Mouse (Mus musculus) intestine, embryonic 15.5 days (tissue): ENCODE measurements around the gene Rarb. TPM values are rescaled to one million over a fixed set of nuclear protein-coding genes. Genes with fewer than 3 reads are reported as not detected.

ENCODE experiments used
- ATAC-seq: fragments of 200-750 bp; cut with Nextera tagmentation; 2 replicates; pipeline ENCODE4 v1.8.0; 2017; ENCODE audit warnings: moderate TSS enrichment, moderate library complexity
- H3K27ac ChIP-seq: fragments of 300-500 bp; sonication (generic); 2 replicates; pipeline ENCODE4 v1.5.1; 2015; ENCODE audit warnings: mild to moderate bottlenecking, inconsistent platforms
- H3K27me3 ChIP-seq: fragments of 300-500 bp; sonication (generic); replicated peaks from 2 replicates; pipeline ENCODE4 v1.6.1; 2015; ENCODE audit warnings: inconsistent platforms
- H3K36me3 ChIP-seq: fragments of 300-500 bp; sonication (generic); 2 replicates; pipeline ENCODE4 v1.6.1; 2015; ENCODE audit warnings: inconsistent platforms
- H3K4me1 ChIP-seq: fragments of 300-500 bp; sonication (generic); replicated peaks from 2 replicates; pipeline ENCODE4 v1.6.1; 2015; ENCODE audit warnings: inconsistent platforms
- H3K4me2 ChIP-seq: fragments of 300-500 bp; sonication (generic); replicated peaks from 2 replicates; pipeline ENCODE4 v1.6.1; 2015; ENCODE audit warnings: mild to moderate bottlenecking, inconsistent platforms
- H3K4me3 ChIP-seq: fragments of 300-500 bp; sonication (generic); replicated peaks from 2 replicates; pipeline ENCODE4 v1.5.1; 2015; ENCODE audit warnings: inconsistent platforms
- H3K9ac ChIP-seq: fragments of 300-500 bp; sonication (generic); 2 replicates; pipeline ENCODE4 v1.6.1; 2015; ENCODE audit warnings: inconsistent platforms
- H3K9me3 ChIP-seq: fragments of 300-500 bp; sonication (generic); 2 replicates; pipeline ENCODE4 v1.6.1; 2016; ENCODE audit warnings: inconsistent platforms
- WGBS: fragments of 180-500 bp; shearing (Covaris S2); methylation state at CpG from one replicate; pipeline ENCODE4 v1.1.7; 2015; 5-methylcytosine and 5-hydroxymethylcytosine counted together
- polyA plus RNA-seq: library from polyadenylated mRNA; unstranded; fragments of >200 nt; fragmentation: Nextera tagmentation; extraction: Ambion mirVana; gene quantifications from 2 replicates; pipeline ENCODE4 v1.2.1, GENCODE M21; 2015

The Rarb gene
- polyA plus RNA-seq, 1 experiment from 2014 or later, result 10.2 TPM

DNA sequence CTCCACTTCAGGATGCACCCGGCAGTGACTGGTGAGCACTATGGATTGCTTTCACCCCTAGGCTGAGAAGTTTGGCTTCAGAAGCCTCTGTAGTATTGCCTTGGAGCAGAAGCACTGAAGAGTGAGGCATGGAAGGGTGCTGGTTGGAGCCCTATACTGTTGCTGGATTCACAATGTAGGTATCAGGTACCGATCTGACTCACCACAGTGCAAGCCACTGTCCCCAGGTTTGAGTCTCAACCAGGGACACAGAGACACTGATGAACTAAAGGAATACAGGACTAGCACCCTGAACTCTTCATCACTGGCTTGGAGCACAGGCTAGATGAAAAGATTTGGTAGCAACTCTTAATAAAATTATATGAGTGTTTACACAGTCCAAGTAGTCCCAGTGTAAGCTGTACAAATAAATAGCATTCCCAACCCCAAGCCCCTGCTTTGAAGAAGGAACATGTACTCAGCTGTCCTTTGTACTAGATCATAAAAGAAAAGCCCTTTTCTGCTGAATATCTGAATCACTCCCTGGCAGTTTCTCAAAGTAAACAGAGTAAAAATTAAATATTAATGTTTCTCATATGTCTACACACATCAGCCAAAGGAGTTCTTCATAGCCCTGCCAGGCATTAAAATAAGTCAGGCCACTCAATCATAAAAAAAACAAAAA, 90.6 kb downstream of the Rarb start:
- no peaks in the 10 kb centered on the region for H3K9me3 ChIP-seq
- no peak overlapping the region for H3K9ac ChIP-seq
- 77% methylated on average over 2 of the region's 2 CpGs for WGBS
- no peaks in the 10 kb centered on the region for H3K27me3 ChIP-seq
- H3K4me3 ChIP-seq, result no peak overlapping the region
- ATAC-seq, result peak; percentile 92
- H3K27ac ChIP-seq, result no peak overlapping the region
- H3K4me1 ChIP-seq, result no peaks in the 10 kb centered on the region
- no peaks in the 10 kb centered on the region for H3K36me3 ChIP-seq
- H3K4me2 ChIP-seq, result no peak overlapping the region

DNA sequence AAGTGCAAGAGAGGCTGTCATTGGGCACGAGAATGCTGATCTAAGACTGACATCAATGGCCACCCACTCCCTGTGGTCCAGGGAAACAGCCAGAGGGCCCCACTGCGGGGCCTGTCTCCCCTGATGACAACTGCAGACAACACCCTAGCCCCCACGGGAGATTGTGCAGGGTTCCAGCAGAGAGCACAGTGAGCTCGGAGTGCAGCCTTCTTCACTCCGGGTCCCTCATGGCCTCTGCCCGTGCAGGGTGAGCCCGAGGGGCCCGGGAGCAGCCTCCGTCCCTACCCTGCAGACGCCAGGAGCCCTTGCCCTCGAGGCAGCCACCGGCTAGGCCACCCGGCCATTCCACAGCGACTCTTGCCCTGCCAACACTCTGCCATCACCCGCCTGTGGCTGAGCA, 95.0 kb downstream of the Rarb start:
- Histone ChIP-seq H3K36me3 (no peaks in the 10 kb centered on the region), H3K9ac (no peak overlapping the region), H3K27ac (no peak overlapping the region), H3K4me3 (no peak overlapping the region), H3K4me1 (no peaks in the 10 kb centered on the region), H3K9me3 (no peaks in the 10 kb centered on the region), H3K27me3 (no peaks in the 10 kb centered on the region), H3K4me2 (no peak overlapping the region)
- no peak for ATAC-seq
- WGBS, result 87% methylated on average over 15 of the region's 15 CpGs

DNA sequence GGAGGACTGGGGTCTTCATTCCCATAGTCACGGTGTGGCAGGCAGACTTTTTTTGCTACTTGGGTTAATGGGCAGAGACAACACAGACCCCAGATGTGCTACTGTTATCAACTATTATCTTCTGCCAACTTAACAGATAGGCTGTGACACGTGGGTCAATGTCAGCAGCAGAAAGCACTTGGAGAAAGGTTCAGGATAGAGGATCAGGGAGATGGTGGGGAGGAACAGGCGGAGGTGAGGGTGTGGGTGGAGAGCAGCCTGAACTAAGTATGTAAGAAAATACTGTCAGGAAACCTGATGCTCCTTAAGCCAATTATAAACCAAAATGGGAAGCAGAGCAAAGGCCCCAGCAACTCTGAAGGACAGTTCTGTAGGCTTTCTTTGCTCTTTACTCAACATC, 101.1 kb downstream of the Rarb start:
- WGBS, result 62% methylated on average over 3 of the region's 3 CpGs
- H3K4me1 ChIP-seq, result no peaks in the 10 kb centered on the region
- H3K4me3 ChIP-seq, result no peak overlapping the region
- no peaks in the 10 kb centered on the region for H3K36me3 ChIP-seq
- ATAC-seq, result no peak
- H3K27me3 ChIP-seq, result no peaks in the 10 kb centered on the region
- no peaks in the 10 kb centered on the region for H3K9me3 ChIP-seq
- H3K27ac ChIP-seq, result no peak overlapping the region
- H3K4me2 ChIP-seq, result no peak overlapping the region
- no peak overlapping the region for H3K9ac ChIP-seq

DNA sequence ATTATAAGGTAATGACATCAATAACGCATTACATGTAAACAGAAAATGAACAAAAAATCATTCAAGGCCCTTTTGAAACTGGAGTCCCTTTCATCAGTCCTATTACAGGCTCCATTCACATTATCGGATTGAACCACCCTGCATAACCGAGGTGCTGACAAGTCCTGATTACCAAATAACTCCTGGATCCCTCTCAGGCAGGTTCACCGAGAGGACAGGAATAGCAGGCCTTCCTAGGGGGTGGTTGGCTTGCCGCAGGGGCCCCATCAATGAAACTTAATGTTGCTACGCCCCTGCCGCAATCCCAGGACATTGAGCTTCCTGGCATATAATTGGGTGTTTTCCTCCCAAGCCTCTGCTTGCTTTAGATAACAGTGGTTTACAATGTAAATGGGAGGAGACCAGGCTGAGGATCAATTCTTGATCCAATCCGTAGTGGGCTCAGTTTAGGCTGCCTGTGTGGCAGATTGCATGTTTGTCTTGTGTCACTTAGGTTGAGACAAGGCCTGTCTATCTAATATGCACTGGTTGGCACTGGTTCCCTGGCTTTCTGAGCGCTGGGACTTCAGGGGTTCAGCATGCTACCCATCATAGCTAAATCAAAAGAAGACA, 104.5 kb downstream of the Rarb start:
- Histone ChIP-seq H3K4me2 (no peak overlapping the region), H3K27ac (no peak overlapping the region), H3K4me1 (no peaks in the 10 kb centered on the region), H3K9ac (no peak overlapping the region), H3K27me3 (no peaks in the 10 kb centered on the region), H3K4me3 (no peak overlapping the region), H3K9me3 (no peaks in the 10 kb centered on the region), H3K36me3 (no peaks in the 10 kb centered on the region)
- ATAC-seq, result peak; percentile 80
- WGBS, result 34% methylated on average over 9 of the region's 9 CpGs

DNA sequence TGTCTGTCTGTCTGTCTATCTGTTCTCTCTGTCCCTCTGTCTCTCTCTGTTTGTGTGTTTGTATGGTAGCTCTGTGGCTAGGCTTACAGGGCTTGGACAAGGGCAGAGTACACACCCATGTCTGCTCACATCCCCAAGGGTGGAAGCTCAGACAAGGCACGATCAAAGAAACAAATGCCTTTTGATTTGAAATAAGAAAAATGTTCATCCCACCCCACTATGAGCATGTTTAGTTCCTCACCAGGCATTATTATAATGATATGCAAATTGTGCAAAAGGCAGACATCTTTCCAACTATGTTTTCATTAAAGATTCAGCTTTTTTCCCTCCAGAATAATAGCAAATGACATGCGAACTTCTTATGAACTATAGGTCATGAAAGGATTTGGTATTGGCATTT, 105.2 kb downstream of the Rarb start:
- no peak overlapping the region for H3K4me3 ChIP-seq
- ATAC-seq, result no peak
- no peaks in the 10 kb centered on the region for H3K9me3 ChIP-seq
- 63% methylated on average over 2 of the region's 2 CpGs for WGBS
- H3K9ac ChIP-seq, result no peak overlapping the region
- no peaks in the 10 kb centered on the region for H3K27me3 ChIP-seq
- no peaks in the 10 kb centered on the region for H3K4me1 ChIP-seq
- H3K27ac ChIP-seq, result no peak overlapping the region
- no peaks in the 10 kb centered on the region for H3K36me3 ChIP-seq
- no peak overlapping the region for H3K4me2 ChIP-seq

DNA sequence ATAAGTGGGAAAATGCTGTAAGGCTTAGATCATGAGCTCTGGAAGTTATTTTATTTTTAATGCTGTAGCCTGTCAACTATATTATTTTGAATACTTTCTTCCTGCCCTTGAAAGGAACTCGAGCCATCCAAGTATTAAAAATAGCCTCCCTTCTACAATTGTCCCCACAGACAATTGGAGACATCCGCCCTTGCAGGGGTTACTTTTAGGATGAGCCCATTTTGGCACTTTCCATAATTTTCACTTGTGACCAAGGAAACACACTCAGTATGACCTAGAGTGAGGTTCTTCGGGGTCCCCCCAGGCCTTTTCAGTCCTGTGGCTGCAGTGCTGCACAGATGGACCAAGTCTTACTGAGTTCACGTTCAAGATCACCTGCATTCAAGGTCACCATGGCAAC, 119.7 kb downstream of the Rarb start:
- no peak overlapping the region for H3K27ac ChIP-seq
- no peaks in the 10 kb centered on the region for H3K9me3 ChIP-seq
- no peak overlapping the region for H3K9ac ChIP-seq
- H3K27me3 ChIP-seq, result no peaks in the 10 kb centered on the region
- H3K36me3 ChIP-seq, result no peaks in the 10 kb centered on the region
- WGBS, result 77% methylated on average over 4 of the region's 4 CpGs
- no peak overlapping the region for H3K4me3 ChIP-seq
- ATAC-seq, result no peak
- no peak overlapping the region for H3K4me2 ChIP-seq
- no peaks in the 10 kb centered on the region for H3K4me1 ChIP-seq

DNA sequence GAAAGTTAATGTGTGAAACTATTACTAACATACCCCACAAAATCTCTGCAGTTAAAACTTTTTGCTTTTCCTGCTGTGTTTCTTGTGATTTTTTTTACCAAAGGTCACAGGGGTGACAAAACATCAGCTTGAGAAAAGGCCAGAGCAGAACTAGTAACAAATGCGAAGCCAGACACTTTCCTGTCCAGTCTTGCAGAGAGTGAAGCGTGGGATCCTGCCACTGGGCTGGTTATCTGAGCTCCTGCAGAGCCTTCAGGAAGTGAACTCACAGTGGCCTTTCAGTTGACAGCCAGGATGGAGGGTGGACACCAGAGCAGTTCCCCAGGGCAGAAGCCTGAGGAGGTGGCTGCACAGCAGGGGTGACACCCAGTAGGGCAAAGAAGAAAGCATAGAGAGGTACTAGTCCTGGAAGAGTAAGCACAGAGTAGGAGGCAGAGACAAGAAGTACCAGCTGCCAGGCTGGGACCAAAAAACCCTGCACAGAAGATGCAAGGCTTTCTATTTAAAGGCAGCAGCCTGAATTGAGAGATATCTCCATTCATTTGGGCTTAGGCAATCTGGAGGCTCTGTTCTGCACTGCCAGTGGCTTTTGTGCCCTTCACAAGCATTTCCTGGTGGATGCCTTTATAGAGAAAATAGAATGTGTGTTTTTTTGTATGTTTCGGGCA, 123.4 kb downstream of the Rarb start:
- no peak overlapping the region for H3K27ac ChIP-seq

DNA sequence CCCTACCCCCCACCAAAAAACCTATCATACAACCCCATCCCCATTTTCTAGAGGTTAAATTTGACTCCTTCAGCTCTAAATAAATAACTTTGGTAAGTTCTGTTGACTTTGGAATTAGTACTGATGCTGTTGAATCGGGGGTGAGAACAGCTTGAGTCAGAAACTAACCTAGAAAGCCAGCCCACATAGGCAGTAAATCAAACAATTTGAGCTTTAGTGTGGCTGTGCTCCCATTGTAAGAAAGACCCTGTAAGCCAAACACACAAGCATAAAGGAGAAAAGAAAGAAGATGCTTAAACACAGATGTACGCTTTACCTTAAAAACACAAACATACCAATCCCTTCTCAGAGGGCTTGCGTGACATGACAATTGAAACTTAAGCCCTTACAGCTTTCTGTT, 140.6 kb downstream of the Rarb start:
- Histone ChIP-seq H3K4me3 (no peak overlapping the region), H3K36me3 (no peaks in the 10 kb centered on the region)
- no peak for ATAC-seq

More for the DNA sequence above, 123.4 kb downstream of the Rarb start:
- no peak overlapping the region for H3K4me2 ChIP-seq
- no peak overlapping the region for H3K4me3 ChIP-seq
- H3K36me3 ChIP-seq, result no peaks in the 10 kb centered on the region
- ATAC-seq, result no peak
- H3K4me1 ChIP-seq, result no peaks in the 10 kb centered on the region
- H3K9ac ChIP-seq, result no peak overlapping the region
- 63% methylated on average over 3 of the region's 3 CpGs for WGBS
- no peaks in the 10 kb centered on the region for H3K9me3 ChIP-seq
- no peaks in the 10 kb centered on the region for H3K27me3 ChIP-seq

DNA sequence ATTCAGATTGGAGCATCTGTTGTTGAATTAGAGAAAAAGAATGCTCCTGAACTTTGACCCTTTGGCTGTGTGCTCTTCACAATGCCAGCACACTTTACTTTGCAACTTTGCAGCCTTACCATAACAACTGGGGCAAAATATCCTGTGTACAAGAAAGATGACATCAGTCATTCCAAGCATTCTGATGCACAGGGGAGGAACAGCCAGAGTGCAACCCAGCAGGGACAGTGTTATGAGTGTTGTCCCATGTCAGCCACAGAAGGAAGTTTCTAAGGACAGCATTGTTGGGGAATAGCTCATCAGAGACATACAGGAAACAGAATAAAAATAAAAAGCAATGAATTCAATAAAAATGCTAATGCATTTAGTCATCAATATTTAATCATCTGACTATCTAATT, 141.9 kb downstream of the Rarb start:
- H3K4me2 ChIP-seq, result no peak overlapping the region
- no peaks in the 10 kb centered on the region for H3K36me3 ChIP-seq
- H3K27ac ChIP-seq, result no peak overlapping the region
- no peaks in the 10 kb centered on the region for H3K27me3 ChIP-seq
- no peaks in the 10 kb centered on the region for H3K9me3 ChIP-seq
- H3K4me3 ChIP-seq, result no peak overlapping the region
- H3K9ac ChIP-seq, result no peak overlapping the region
- no peaks in the 10 kb centered on the region for H3K4me1 ChIP-seq
- ATAC-seq, result no peak

More for the DNA sequence above, 140.6 kb downstream of the Rarb start:
- H3K27me3 ChIP-seq, result no peaks in the 10 kb centered on the region
- no peak overlapping the region for H3K9ac ChIP-seq
- H3K4me2 ChIP-seq, result no peak overlapping the region
- H3K27ac ChIP-seq, result no peak overlapping the region
- WGBS, result 69% methylated on average over 3 of the region's 3 CpGs
- no peaks in the 10 kb centered on the region for H3K4me1 ChIP-seq
- no peaks in the 10 kb centered on the region for H3K9me3 ChIP-seq

DNA sequence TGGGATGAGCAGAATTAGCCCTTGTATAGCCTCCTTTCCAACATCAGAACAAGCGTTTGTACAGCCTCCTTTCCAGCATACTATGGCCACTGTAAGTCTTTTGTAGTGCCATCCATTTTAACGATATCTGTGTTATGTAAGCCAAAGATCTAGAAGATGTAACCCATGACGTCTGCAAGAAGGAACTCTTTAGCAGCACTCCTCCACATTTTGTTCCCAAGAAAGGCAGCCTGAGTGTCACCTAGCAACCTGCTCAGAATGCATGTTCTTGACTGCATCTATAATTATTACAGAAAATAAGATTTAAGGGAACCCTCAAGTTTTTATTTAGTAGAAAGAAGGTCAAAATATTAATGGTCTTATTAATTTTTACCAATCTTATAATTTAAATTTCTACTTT, 148.4 kb downstream of the Rarb start:
- WGBS, result 74% methylated on average over 3 of the region's 3 CpGs
- Histone ChIP-seq H3K4me3 (no peak overlapping the region), H3K9me3 (no peaks in the 10 kb centered on the region), H3K27ac (no peak overlapping the region), H3K9ac (no peak overlapping the region), H3K27me3 (no peaks in the 10 kb centered on the region), H3K4me2 (no peak overlapping the region), H3K36me3 (no peaks in the 10 kb centered on the region), H3K4me1 (no peaks in the 10 kb centered on the region)
- no peak for ATAC-seq

DNA sequence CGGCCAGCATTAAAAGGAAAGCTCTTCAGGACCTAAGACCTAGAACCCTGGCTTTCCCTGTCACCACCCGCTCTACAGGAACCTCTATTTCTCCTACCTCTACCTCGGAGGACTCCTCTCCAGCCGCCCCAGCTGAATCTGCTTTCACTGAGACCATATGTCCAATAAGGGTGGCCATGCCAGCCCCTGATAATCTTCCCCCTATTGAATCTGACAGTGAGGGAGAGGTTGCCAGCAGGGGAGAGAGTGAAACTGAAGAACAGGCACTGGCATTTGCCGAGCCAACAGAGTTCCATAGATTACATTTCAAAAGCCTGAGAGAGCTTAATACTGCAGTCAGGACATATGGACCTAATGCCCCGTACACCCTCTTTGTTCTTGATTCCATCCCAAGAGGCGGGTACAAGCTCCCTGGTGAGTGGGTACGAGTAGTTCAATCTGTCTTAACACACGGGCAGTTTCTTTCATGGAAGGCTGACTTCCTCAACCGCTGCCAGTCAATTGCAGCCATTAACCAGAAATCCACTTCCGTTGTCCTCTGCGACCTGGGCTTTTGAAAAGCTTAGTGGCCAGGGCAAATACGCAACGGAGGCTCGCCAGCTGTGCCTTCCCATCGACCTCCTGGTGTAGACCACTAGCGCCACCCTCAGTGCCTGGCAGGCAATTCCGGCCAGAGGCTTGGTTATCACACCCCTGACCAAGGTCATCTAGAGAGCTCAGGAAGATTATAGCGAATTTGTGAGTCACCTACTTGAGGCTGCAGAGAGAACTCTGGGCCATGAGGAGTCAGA, 179.6 kb downstream of the Rarb start:
- no peaks in the 10 kb centered on the region for H3K9me3 ChIP-seq
- no peaks in the 10 kb centered on the region for H3K4me1 ChIP-seq
- no peaks in the 10 kb centered on the region for H3K27me3 ChIP-seq
- no peak overlapping the region for H3K4me2 ChIP-seq
- no peak overlapping the region for H3K4me3 ChIP-seq
- H3K36me3 ChIP-seq, result no peaks in the 10 kb centered on the region
- H3K27ac ChIP-seq, result no peak overlapping the region
- no peak overlapping the region for H3K9ac ChIP-seq
- 93% methylated on average over 19 of the region's 19 CpGs for WGBS
- no peak for ATAC-seq

DNA sequence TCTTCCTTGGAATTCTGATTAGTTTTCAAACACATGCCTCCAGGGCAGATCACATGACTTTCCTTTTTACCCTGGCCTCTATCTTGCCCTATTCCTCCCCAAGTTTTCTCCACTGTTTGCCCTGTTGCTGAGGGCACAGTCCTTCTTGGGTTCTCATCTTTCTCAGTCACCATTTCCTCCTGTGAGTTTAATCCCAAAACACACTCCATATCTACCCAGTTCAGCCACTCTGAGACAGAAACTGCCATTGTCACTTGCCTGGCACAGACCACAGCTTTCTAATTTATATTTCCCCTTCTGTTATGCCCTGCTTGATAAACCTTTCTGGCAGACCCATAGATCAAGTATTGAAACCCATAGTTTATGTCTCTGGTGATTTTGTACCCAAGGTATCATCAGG, 205.0 kb downstream of the Rarb start:
- no peak overlapping the region for H3K9ac ChIP-seq
- H3K27me3 ChIP-seq, result no peaks in the 10 kb centered on the region
- no peak overlapping the region for H3K4me2 ChIP-seq
- no peak overlapping the region for H3K4me3 ChIP-seq
- no peaks in the 10 kb centered on the region for H3K36me3 ChIP-seq
- no peaks in the 10 kb centered on the region for H3K4me1 ChIP-seq
- H3K27ac ChIP-seq, result no peak overlapping the region
- H3K9me3 ChIP-seq, result no peaks in the 10 kb centered on the region
- no peak for ATAC-seq
